In the genomic region with DNA sequence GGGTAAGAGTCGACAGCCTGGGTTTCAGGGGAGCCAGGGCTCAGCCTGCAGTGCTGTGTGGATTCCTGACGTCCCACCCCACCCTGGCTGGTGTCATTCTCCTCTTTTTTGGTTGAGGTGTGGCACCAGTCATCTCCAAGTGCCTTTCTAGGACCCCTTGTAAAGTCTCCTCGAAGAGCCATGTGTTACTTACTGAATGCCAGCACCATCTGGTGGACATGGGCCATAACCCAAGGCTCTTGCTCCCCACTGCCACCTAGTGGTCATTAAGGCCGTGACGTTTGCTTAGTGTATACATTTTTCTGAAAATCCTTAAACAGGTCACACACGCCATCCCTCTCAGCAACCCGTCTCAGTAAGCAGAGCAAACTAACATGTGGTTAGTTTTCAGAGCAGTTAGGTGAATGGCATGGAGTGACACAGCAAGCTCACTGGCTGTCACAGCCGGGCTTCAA, we compare ENCODE assay signal across 9 mouse cellular contexts. TPM values are rescaled to one million over a fixed set of nuclear protein-coding genes. Genes with fewer than 3 reads are reported as not detected.
A peak's percentile ranks its signal among the peaks of the same experiment; 100 is the strongest.
DNase-seq lines count a peak whose midpoint lies in the region; ATAC-seq and TF ChIP-seq lines count a peak whose summit lies in the region.
"Had no signal": no experiment of that assay in that cellular context is flagged by ENCODE, and none has a peak within 500 bp of the region (broad histone marks: within the 10 kb centered on the region; RNA-seq: fewer than 3 reads in every experiment).

No protein-coding gene starts in this region.

- TF ChIP-seq POLR2A in ES-Bruce4 (IDR thresholded peaks at IDR 0.05; ENCODE audit: insufficient read depth, low read length) = no peak
- TF ChIP-seq POLR2A in lung, adult 2 months (IDR thresholded peaks at IDR 0.05; ENCODE audit: borderline replicate concordance, extremely low read depth, low read depth, low read length) = no peak
- TF ChIP-seq POLR2A in thymus, adult 2 months (IDR thresholded peaks at IDR 0.05; ENCODE audit: control insufficient read depth, extremely low read depth, insufficient read depth, low read length, poor library complexity) = no peak

- DNase-seq in brain, embryonic 18.5 days (ENCODE audit: low read depth, low spot score) = peak; percentile 43
- peak; percentile 83 for DNase-seq in forebrain, embryonic 10.5 days (ENCODE audit: extremely low spot score, low spot score)
- DNase-seq in heart, postnatal 36 days = peak; percentile 71 to 80
- DNase-seq in layer of hippocampus, adult 11-12 months (ENCODE audit: low spot score) = peak; percentile 80
- DNase-seq in lung, adult 2 months = peak; percentile 66
- peak; percentile 79 for DNase-seq in thymus, adult 2 months

- H3K4me1 ChIP-seq in ES-Bruce4 (ENCODE audit: control insufficient read depth, insufficient read depth, low read length) = no peaks in the 10 kb centered on the region
- H3K4me1 ChIP-seq in forebrain, embryonic 10.5 days = no peaks in the 10 kb centered on the region
- H3K4me1 ChIP-seq in lung, adult 2 months (ENCODE audit: control insufficient read depth, insufficient read depth, low read length) = no peaks in the 10 kb centered on the region
- no peaks in the 10 kb centered on the region for H3K4me1 ChIP-seq in neural tube, embryonic 15.5 days
- no peaks in the 10 kb centered on the region for H3K4me1 ChIP-seq in thymus, adult 2 months (replicated peaks; ENCODE audit: control insufficient read depth, insufficient read depth, low read length)
- H3K4me1 ChIP-seq: limb, embryonic 15.5 days had no signal

- H3K27me3 ChIP-seq in ES-Bruce4 (ENCODE audit: control insufficient read depth, insufficient read depth, low read length, poor library complexity, severe bottlenecking) = no peaks in the 10 kb centered on the region; the same call in 1 of the 2 replicates
- no peaks in the 10 kb centered on the region for H3K27me3 ChIP-seq in forebrain, embryonic 10.5 days (ENCODE audit: poor library complexity, severe bottlenecking)
- no peaks in the 10 kb centered on the region for H3K27me3 ChIP-seq in neural tube, embryonic 15.5 days (replicated peaks)
- no peaks in the 10 kb centered on the region for H3K27me3 ChIP-seq in thymus, adult 2 months (ENCODE audit: control insufficient read depth, insufficient read depth, low read length)
- H3K27me3 ChIP-seq: limb, embryonic 15.5 days had no signal

- no peaks in the 10 kb centered on the region for H3K9me3 ChIP-seq in ES-Bruce4 (replicated peaks; ENCODE audit: control insufficient read depth, insufficient read depth, low read length, poor library complexity, severe bottlenecking)
- no peaks in the 10 kb centered on the region for H3K9me3 ChIP-seq in forebrain, embryonic 10.5 days
- no peaks in the 10 kb centered on the region for H3K9me3 ChIP-seq in neural tube, embryonic 15.5 days (replicated peaks)
- H3K9me3 ChIP-seq: limb, embryonic 15.5 days had no signal

- H3K36me3 ChIP-seq in ES-Bruce4 (ENCODE audit: control insufficient read depth, insufficient read depth, low read length, poor library complexity, severe bottlenecking) = no peaks in the 10 kb centered on the region
- H3K36me3 ChIP-seq in forebrain, embryonic 10.5 days (replicated peaks) = no peaks in the 10 kb centered on the region
- no peaks in the 10 kb centered on the region for H3K36me3 ChIP-seq in neural tube, embryonic 15.5 days
- no peaks in the 10 kb centered on the region for H3K36me3 ChIP-seq in thymus, adult 2 months (ENCODE audit: control insufficient read depth, insufficient read depth, low read length)
- H3K36me3 ChIP-seq: limb, embryonic 15.5 days had no signal

- no peak overlapping the region for H3K4me2 ChIP-seq in neural tube, embryonic 15.5 days
- H3K4me2 ChIP-seq: limb, embryonic 15.5 days had no signal

- 27% methylated on average over 8 of the region's 8 CpGs for WGBS in forebrain, embryonic 10.5 days
- WGBS in lung, adult 2 months = 14% methylated on average over 8 of the region's 8 CpGs
- 20% methylated on average over 8 of the region's 8 CpGs for WGBS in neural tube, embryonic 15.5 days
- 25% methylated on average over 8 of the region's 8 CpGs for WGBS in thymus, adult 2 months

- peak; percentile 100 for TF ChIP-seq CTCF in ES-Bruce4 (IDR thresholded peaks at IDR 0.05; ENCODE audit: low read depth, low read length)
- TF ChIP-seq CTCF in lung, adult 2 months (IDR thresholded peaks at IDR 0.05; ENCODE audit: insufficient read depth, low read length) = peak; percentile 100
- peak; percentile 64; the same call in 1 of the 2 replicates for TF ChIP-seq CTCF in thymus, adult 2 months (IDR thresholded peaks at IDR 0.05; ENCODE audit: borderline replicate concordance, control insufficient read depth, extremely low read depth, insufficient read depth, low read length, poor library complexity)

- no peak overlapping the region for H3K4me3 ChIP-seq in ES-Bruce4 (ENCODE audit: low read depth, low read length)
- H3K4me3 ChIP-seq in forebrain, embryonic 10.5 days = no peak overlapping the region
- H3K4me3 ChIP-seq in lung, adult 2 months (replicated peaks; ENCODE audit: extremely low read depth, low read depth, low read length) = no peak overlapping the region
- no peak overlapping the region for H3K4me3 ChIP-seq in neural tube, embryonic 15.5 days (replicated peaks)
- no peak overlapping the region for H3K4me3 ChIP-seq in thymus, adult 2 months (ENCODE audit: control insufficient read depth, insufficient read depth, low read length)
- H3K4me3 ChIP-seq: limb, embryonic 15.5 days had no signal

- peak; percentile 65; the same call in 1 of the 2 replicates for ATAC-seq in neural tube, embryonic 15.5 days (ENCODE audit: low FRiP score)

- intact Hi-C loops in heart, postnatal 36 days (cut with DNase I) = loop anchor here (1.0 kb wide), 2 partner anchors 19 to 208 kb away; a partner anchor contains a TSS

- TF ChIP-seq EP300 in ES-Bruce4 (IDR thresholded peaks at IDR 0.05; ENCODE audit: insufficient read depth, low read depth, low read length) = no peak

- no peak overlapping the region for H3K27ac ChIP-seq in ES-Bruce4 (ENCODE audit: insufficient read depth, low read length)
- no peak overlapping the region for H3K27ac ChIP-seq in forebrain, embryonic 10.5 days
- no peak overlapping the region for H3K27ac ChIP-seq in neural tube, embryonic 15.5 days (replicated peaks)
- no peak overlapping the region for H3K27ac ChIP-seq in thymus, adult 2 months (ENCODE audit: control insufficient read depth, insufficient read depth, low read length)
- H3K27ac ChIP-seq: limb, embryonic 15.5 days had no signal

- no peak overlapping the region for H3K9ac ChIP-seq in ES-Bruce4 (ENCODE audit: low read depth, poor library complexity, severe bottlenecking)
- no peak overlapping the region for H3K9ac ChIP-seq in neural tube, embryonic 15.5 days (replicated peaks)
- H3K9ac ChIP-seq: limb, embryonic 15.5 days had no signal

RNA-seq across cellular contexts. Expression of a gene that starts 10.3 kb away (rescaled TPM):
- 25.4 and 26.9 TPM in 2 replicates for polyA plus RNA-seq in ES-Bruce4 (2011; ENCODE audit: insufficient read depth, insufficient read length, low read depth, missing spikeins)
- polyA plus RNA-seq in forebrain, embryonic 10.5 days (2016; fragmentation: Nextera tagmentation; extraction: Ambion mirVana) = 19.7 and 21.0 TPM in 2 replicates
- 10 to 100 TPM; 19.9 to 27.9 TPM for total RNA-seq in heart, postnatal 36 days (2021)
- polyA plus RNA-seq in lung, adult 2 months (2012; rRNA removed) = 13.5 and 13.9 TPM in 2 replicates
- polyA plus RNA-seq in neural tube, embryonic 15.5 days (2015; fragmentation: Nextera tagmentation; extraction: Ambion mirVana) = 28.8 and 34.1 TPM in 2 replicates
- 15.3 and 15.9 TPM in 2 replicates for polyA plus RNA-seq in thymus, adult 2 months (2012; rRNA removed)
